ENCODE assay signal across 12 mouse cellular contexts in the genomic region with DNA sequence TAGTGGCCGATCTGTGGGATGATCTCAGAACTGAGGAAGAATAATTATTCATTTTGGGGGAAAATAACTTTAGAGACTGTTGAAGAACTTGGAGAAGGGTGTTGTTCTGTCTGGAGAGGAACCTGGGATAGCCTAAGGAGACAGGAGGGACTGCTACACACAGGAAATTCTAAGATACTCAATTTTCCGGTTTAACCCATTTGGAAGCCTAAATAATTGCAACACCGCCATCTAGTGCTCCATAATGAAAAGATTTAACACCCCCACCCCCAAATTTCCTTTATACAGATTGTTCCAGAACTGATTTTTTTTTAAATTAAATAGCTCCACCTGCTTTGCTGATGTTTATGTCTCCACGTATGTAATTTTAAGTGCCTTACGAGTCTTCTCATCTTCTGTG.
DNase-seq lines count a peak whose midpoint lies in the region; ATAC-seq and TF ChIP-seq lines count a peak whose summit lies in the region.
"Had no signal": no experiment of that assay in that cellular context is flagged by ENCODE, and none has a peak within 500 bp of the region (broad histone marks: within the 10 kb centered on the region; RNA-seq: fewer than 3 reads in every experiment).

No protein-coding gene starts in this region.

- 32% methylated on average over 5 of the region's 5 CpGs for WGBS in heart, postnatal 0 days
- 34% methylated on average over 5 of the region's 5 CpGs for WGBS in lung, embryonic 14.5 days
- WGBS in lung, adult 2 months = 27% methylated on average over 5 of the region's 5 CpGs
- WGBS in midbrain, postnatal 0 days = 49% methylated on average over 5 of the region's 5 CpGs

- peak; percentile 35; the same call in 1 of the 2 replicates for TF ChIP-seq CTCF in heart, postnatal 0 days (IDR thresholded peaks at IDR 0.05; ENCODE audit: low read depth)
- TF ChIP-seq CTCF in lung, embryonic 14.5 days (IDR thresholded peaks at IDR 0.05; ENCODE audit: low read depth) = peak; percentile 45
- no peak for TF ChIP-seq CTCF in lung, adult 2 months (IDR thresholded peaks at IDR 0.05; ENCODE audit: insufficient read depth, low read length)
- peak; percentile 63 for TF ChIP-seq CTCF in midbrain, postnatal 0 days (IDR thresholded peaks at IDR 0.05)

- peak; percentile 22 for DNase-seq in heart, postnatal 0 days (ENCODE audit: low spot score)
- DNase-seq in heart, adult 8-10 months (ENCODE audit: low spot score) = no peak
- peak; percentile 82 for DNase-seq in lung, embryonic 14.5 days
- no peak for DNase-seq in lung, adult 2 months
- DNase-seq in ZHBTc4 (ENCODE audit: low read depth, low spot score) (peak; percentile 38), MN1 (ENCODE audit: low spot score) (no peak)
- peak; percentile 46 for DNase-seq in midbrain, postnatal 0 days (ENCODE audit: low spot score)
- DNase-seq in cerebellum, adult 11 months = no peak
- DNase-seq: cerebellum, adult 2 months had no signal

- ATAC-seq in heart, postnatal 0 days (ENCODE audit: insufficient read depth, low read depth) = no peak
- ATAC-seq in lung, embryonic 14.5 days (ENCODE audit: insufficient read depth) = no peak
- no peak for ATAC-seq in midbrain, postnatal 0 days (ENCODE audit: low FRiP score)

- no peak overlapping the region for H3K4me3 ChIP-seq in heart, postnatal 0 days (ENCODE audit: low read depth, low read length)
- H3K4me3 ChIP-seq in lung, embryonic 14.5 days (ENCODE audit: low read depth, low read length) = no peak overlapping the region
- no peak overlapping the region for H3K4me3 ChIP-seq in lung, adult 2 months (replicated peaks; ENCODE audit: extremely low read depth, low read depth, low read length)
- no peak overlapping the region for H3K4me3 ChIP-seq in midbrain, postnatal 0 days (ENCODE audit: low read depth, low read length)
- H3K4me3 ChIP-seq: forebrain, embryonic 12.5 days; heart, embryonic 15.5 days; liver, embryonic 15.5 days had no signal

- H3K9me3 ChIP-seq in heart, postnatal 0 days (replicated peaks; ENCODE audit: control insufficient read depth, low read length) = no peaks in the 10 kb centered on the region
- no peaks in the 10 kb centered on the region for H3K9me3 ChIP-seq in lung, embryonic 14.5 days (ENCODE audit: low read depth, low read length)
- H3K9me3 ChIP-seq in midbrain, postnatal 0 days (ENCODE audit: low read length) = no peaks in the 10 kb centered on the region
- H3K9me3 ChIP-seq: forebrain, embryonic 12.5 days; heart, embryonic 15.5 days; liver, embryonic 15.5 days had no signal

- H3K4me2 ChIP-seq in heart, postnatal 0 days (ENCODE audit: low read depth, low read length) = no peak overlapping the region
- no peak overlapping the region for H3K4me2 ChIP-seq in lung, embryonic 14.5 days
- H3K4me2 ChIP-seq in midbrain, postnatal 0 days (ENCODE audit: low read depth, low read length, poor library complexity, severe bottlenecking) = no peak overlapping the region
- H3K4me2 ChIP-seq: forebrain, embryonic 12.5 days; heart, embryonic 15.5 days; liver, embryonic 15.5 days had no signal

- H3K27ac ChIP-seq in heart, postnatal 0 days (ENCODE audit: low read depth) = no peak overlapping the region
- no peak overlapping the region for H3K27ac ChIP-seq in lung, embryonic 14.5 days (ENCODE audit: low read depth)
- no peak overlapping the region for H3K27ac ChIP-seq in midbrain, postnatal 0 days (ENCODE audit: low read depth, low read length)
- H3K27ac ChIP-seq: forebrain, embryonic 12.5 days; heart, embryonic 15.5 days; liver, embryonic 15.5 days had no signal

- no peaks in the 10 kb centered on the region for H3K36me3 ChIP-seq in heart, postnatal 0 days (replicated peaks; ENCODE audit: control insufficient read depth, insufficient read depth, low read length)
- no peaks in the 10 kb centered on the region for H3K36me3 ChIP-seq in lung, embryonic 14.5 days (ENCODE audit: insufficient read depth)
- no peaks in the 10 kb centered on the region for H3K36me3 ChIP-seq in midbrain, postnatal 0 days (ENCODE audit: insufficient read depth, low read length)
- H3K36me3 ChIP-seq: forebrain, embryonic 12.5 days; heart, embryonic 15.5 days; liver, embryonic 15.5 days had no signal

- no peak for TF ChIP-seq POLR2A in lung, adult 2 months (IDR thresholded peaks at IDR 0.05; ENCODE audit: borderline replicate concordance, extremely low read depth, low read depth, low read length)

- no peak for TF ChIP-seq EP300 in heart, postnatal 0 days (IDR thresholded peaks at IDR 0.05; ENCODE audit: low read depth)

- no peaks in the 10 kb centered on the region for H3K27me3 ChIP-seq in heart, postnatal 0 days (ENCODE audit: control insufficient read depth, insufficient read depth, low read length)
- H3K27me3 ChIP-seq in lung, embryonic 14.5 days (ENCODE audit: insufficient read depth, low read length) = no peaks in the 10 kb centered on the region
- no peaks in the 10 kb centered on the region for H3K27me3 ChIP-seq in midbrain, postnatal 0 days (ENCODE audit: insufficient read depth, low read length)
- H3K27me3 ChIP-seq: forebrain, embryonic 12.5 days; heart, embryonic 15.5 days; liver, embryonic 15.5 days had no signal

- no peaks in the 10 kb centered on the region for H3K4me1 ChIP-seq in heart, postnatal 0 days (ENCODE audit: control insufficient read depth, insufficient read depth)
- H3K4me1 ChIP-seq in lung, embryonic 14.5 days (ENCODE audit: insufficient read depth) = no peaks in the 10 kb centered on the region
- H3K4me1 ChIP-seq in lung, adult 2 months (ENCODE audit: control insufficient read depth, insufficient read depth, low read length) = no peaks in the 10 kb centered on the region
- no peaks in the 10 kb centered on the region for H3K4me1 ChIP-seq in midbrain, postnatal 0 days (ENCODE audit: insufficient read depth, low read length)
- H3K4me1 ChIP-seq: forebrain, embryonic 12.5 days; heart, embryonic 15.5 days had no signal

- H3K9ac ChIP-seq in heart, postnatal 0 days (replicated peaks; ENCODE audit: low read depth, low read length) = no peak overlapping the region
- no peak overlapping the region for H3K9ac ChIP-seq in lung, embryonic 14.5 days
- H3K9ac ChIP-seq in midbrain, postnatal 0 days (replicated peaks; ENCODE audit: low read length, poor library complexity, severe bottlenecking) = no peak overlapping the region
- H3K9ac ChIP-seq: forebrain, embryonic 12.5 days; heart, embryonic 15.5 days; liver, embryonic 15.5 days had no signal

Comparison
In these comparisons a context has a peak if more than half of its experiments do, and no peak if none do; other contexts are left out.
1. DNase-seq: peak in heart, postnatal 0 days (single experiment), lung, embryonic 14.5 days (single experiment), ZHBTc4 (single experiment) and midbrain, postnatal 0 days (single experiment); none in heart, adult 8-10 months (single experiment), lung, adult 2 months (single experiment), cerebellum, adult 11 months (single experiment) and MN1 (single experiment).